Mouse (Mus musculus): ENCODE data around the gene Ipo4. TPM values are rescaled to one million over a fixed set of nuclear protein-coding genes. Genes with fewer than 3 reads are reported as not detected.

Ipo4 gene
- polyA plus RNA-seq, 1 experiment from 2014 or later = 126 TPM

DNA sequence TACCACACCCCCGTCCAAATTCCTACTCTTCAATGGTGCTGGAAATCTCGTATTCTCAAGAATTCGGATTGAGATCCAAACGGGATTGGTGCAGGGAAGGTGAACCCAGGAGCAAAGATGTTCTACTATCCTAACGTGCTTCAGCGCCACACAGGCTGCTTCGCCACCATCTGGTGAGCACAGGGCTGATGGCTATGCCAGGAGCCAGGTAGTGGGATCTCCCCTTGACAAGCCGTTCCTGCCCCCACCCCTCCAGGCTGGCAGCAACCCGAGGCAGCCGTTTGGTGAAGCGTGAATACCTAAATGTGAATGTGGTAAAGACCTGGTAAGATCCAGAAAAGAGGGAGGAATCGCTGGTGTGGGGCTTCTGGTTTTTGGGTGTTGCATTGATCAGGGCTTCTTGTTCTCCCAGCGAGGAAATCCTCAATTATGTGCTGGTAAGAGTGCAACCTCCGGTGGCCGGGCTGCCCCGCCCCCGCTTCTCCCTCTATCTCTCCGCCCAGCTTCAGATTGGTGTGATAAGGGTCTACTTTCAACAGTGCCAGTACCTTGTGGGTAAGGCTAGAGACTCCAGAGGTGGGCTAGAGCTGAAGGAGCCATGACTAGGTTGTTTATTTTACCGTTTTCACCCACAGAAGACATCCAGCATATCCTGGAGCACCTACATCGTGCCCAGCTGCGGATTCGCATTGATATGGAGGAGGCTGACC lies 17.1 kb downstream of the Ipo4 start:
- DNase-seq (ENCODE audit: low spot score) = peak; percentile 31
- peaks cover 11% of the 10 kb centered on the region for H3K36me3 ChIP-seq (replicated peaks)
- no peak overlapping the region; the same call in 1 of the 2 replicates for H3K27ac ChIP-seq (replicated peaks)
- no peaks in the 10 kb centered on the region for H3K9me3 ChIP-seq
- 53% methylated on average over 22 of the region's 22 CpGs for WGBS
- H3K27me3 ChIP-seq (replicated peaks; ENCODE audit: low read depth, poor library complexity, severe bottlenecking) = peaks cover 9% of the 10 kb centered on the region; the same call in 1 of the 2 replicates
- H3K4me3 ChIP-seq = peak overlapping the region; percentile 41
- H3K4me1 ChIP-seq = peaks cover 20% of the 10 kb centered on the region; the same call in 1 of the 2 replicates

GRCm38 (mm10) chr14:55617822-55618221 lies 17.9 kb downstream of the Ipo4 start, which contains the start of gene Rec8:
Gene Rec8, plus strand, starts transcription at chr14:55618037.
- H3K36me3 ChIP-seq (replicated peaks) = 0 out of 2 replicates have a peak, but pooled peaks cover 3% of the 10 kb centered on the region
- DNase-seq (ENCODE audit: low spot score) = peak; percentile 64
- no peak within 1 kb of the TSS; the same call in 1 of the 2 replicates for H3K27ac ChIP-seq (replicated peaks)
- no peaks in the 10 kb centered on the region for H3K9me3 ChIP-seq
- peaks cover 9% of the 10 kb centered on the region; the same call in 1 of the 2 replicates for H3K27me3 ChIP-seq (replicated peaks; ENCODE audit: low read depth, poor library complexity, severe bottlenecking)
- H3K4me1 ChIP-seq = peaks cover 20% of the 10 kb centered on the region; the same call in 1 of the 2 replicates
- 23% methylated on average over 21 of the region's 21 CpGs for WGBS
- peak within 1 kb of the TSS; percentile 41 for H3K4me3 ChIP-seq

GRCm38 (mm10) chr14:55616844-55617243 lies 18.9 kb downstream of the Ipo4 start:
- Histone ChIP-seq H3K27me3 (replicated peaks; ENCODE audit: low read depth, poor library complexity, severe bottlenecking) (peaks cover 9% of the 10 kb centered on the region; the same call in 1 of the 2 replicates), H3K4me3 (no peak overlapping the region), H3K36me3 (replicated peaks) (no peaks in the 10 kb centered on the region), H3K9me3 (no peaks in the 10 kb centered on the region), H3K27ac (replicated peaks) (no peak overlapping the region), H3K4me1 (peaks cover 20% of the 10 kb centered on the region; the same call in 1 of the 2 replicates)
- DNase-seq (ENCODE audit: low spot score) = no peak
- WGBS = 87% methylated on average over 2 of the region's 2 CpGs

- H3K27me3 ChIP-seq (replicated peaks; ENCODE audit: low read depth, poor library complexity, severe bottlenecking) = peaks cover 9% of the 10 kb centered on the region; the same call in 1 of the 2 replicates
- no peaks in the 10 kb centered on the region for H3K9me3 ChIP-seq
- H3K36me3 ChIP-seq (replicated peaks) = no peaks in the 10 kb centered on the region
- no peak overlapping the region for H3K4me3 ChIP-seq
- no peak for DNase-seq (ENCODE audit: low spot score)
- peaks cover 20% of the 10 kb centered on the region; the same call in 1 of the 2 replicates for H3K4me1 ChIP-seq
- 33% methylated on average over 2 of the region's 2 CpGs for WGBS
- no peak overlapping the region for H3K27ac ChIP-seq (replicated peaks)
Measured at GRCm38 (mm10) chr14:55615876-55616275, 19.9 kb downstream of the Ipo4 start.

DNA sequence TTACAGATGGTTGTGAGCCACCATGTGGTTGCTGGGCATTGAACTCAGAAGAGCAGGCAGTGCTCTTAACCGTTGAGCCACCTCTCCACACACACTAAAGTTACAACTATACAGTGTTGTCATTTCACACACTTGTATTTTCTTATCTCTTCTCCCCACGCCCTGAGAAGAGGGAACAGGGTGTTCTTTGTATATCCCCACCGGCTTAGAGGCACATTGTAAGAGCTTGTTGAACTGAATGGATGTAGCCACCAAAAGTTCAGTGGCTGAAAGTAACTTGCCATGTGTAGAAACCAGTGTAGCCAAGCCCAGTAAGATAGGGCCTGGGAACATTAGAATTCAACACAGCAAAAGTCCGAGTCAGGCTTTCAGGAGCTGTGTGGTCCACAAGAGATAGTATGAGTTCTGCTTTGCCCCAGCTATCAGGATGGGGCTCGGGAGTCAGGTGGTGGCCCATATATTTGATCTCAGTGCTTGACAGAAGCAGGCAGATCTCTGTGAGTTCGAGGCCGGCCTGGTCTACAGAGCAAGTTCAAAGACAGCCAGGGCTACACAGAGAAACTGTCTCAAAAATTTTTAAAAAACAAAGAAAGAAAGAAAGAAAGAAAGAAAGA lies 21.1 kb downstream of the Ipo4 start:
- Histone ChIP-seq H3K4me1 (peaks cover 20% of the 10 kb centered on the region; the same call in 1 of the 2 replicates), H3K27ac (replicated peaks) (no peak overlapping the region), H3K4me3 (no peak overlapping the region), H3K27me3 (replicated peaks; ENCODE audit: low read depth, poor library complexity, severe bottlenecking) (peaks cover 6% of the 10 kb centered on the region; the same call in 1 of the 2 replicates), H3K36me3 (replicated peaks) (peaks cover 7% of the 10 kb centered on the region), H3K9me3 (no peaks in the 10 kb centered on the region)
- DNase-seq (ENCODE audit: low spot score) = no peak
- 80% methylated on average over 7 of the region's 7 CpGs for WGBS

DNA sequence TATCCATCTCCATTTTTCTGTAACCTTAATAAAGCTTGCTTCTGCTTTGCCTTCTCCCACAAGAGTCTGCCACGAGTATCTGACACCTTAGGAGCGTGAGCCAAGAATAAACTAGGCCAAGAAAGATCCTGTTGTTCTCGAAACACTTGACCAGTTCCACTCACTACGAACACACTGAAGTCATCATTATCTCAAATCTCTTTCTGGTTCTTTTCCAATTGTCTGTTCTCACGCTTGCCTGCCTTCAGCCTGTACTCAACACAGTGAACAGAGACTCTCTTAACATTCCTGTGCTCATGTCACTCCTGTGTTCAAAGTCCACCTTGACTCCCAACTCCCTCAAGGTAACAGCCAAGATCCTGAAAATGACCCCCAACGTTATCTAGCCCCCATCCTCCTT lies 22.4 kb downstream of the Ipo4 start:
- Histone ChIP-seq H3K4me3 (no peak overlapping the region), H3K27ac (replicated peaks) (no peak overlapping the region), H3K27me3 (replicated peaks; ENCODE audit: low read depth, poor library complexity, severe bottlenecking) (no peaks in the 10 kb centered on the region), H3K9me3 (no peaks in the 10 kb centered on the region), H3K36me3 (replicated peaks) (peaks cover 20% of the 10 kb centered on the region), H3K4me1 (peaks cover 12% of the 10 kb centered on the region; the same call in 1 of the 2 replicates)
- WGBS = 76% methylated on average over 6 of the region's 6 CpGs
- no peak for DNase-seq (ENCODE audit: low spot score)

DNA sequence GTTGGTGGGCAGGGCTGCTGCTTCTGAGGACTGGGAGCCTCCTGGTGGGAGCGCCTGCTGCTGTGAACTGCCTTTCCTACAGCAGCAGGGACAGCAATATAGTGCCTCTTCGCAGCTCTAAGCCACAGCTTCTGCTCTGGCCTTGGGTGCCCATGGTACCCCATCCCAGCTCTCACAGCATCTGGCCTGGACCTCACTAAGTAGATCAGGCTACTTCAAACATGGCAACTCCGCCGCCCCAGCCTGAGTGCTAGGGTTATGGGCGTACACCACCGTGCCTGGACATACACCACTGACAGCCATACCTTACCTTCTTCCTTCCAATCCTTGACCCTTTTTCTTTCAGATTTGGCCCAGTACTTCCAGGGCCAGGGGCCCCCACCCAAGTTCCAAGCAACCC lies 27.4 kb downstream of the Ipo4 start:
- H3K36me3 ChIP-seq (replicated peaks) = peaks cover 65% of the 10 kb centered on the region
- H3K4me1 ChIP-seq = peaks cover 14% of the 10 kb centered on the region
- H3K27ac ChIP-seq (replicated peaks) = no peak overlapping the region
- no peaks in the 10 kb centered on the region for H3K27me3 ChIP-seq (replicated peaks; ENCODE audit: low read depth, poor library complexity, severe bottlenecking)
- no peaks in the 10 kb centered on the region for H3K9me3 ChIP-seq
- no peak overlapping the region for H3K4me3 ChIP-seq
- 92% methylated on average over 6 of the region's 6 CpGs for WGBS
- no peak for DNase-seq (ENCODE audit: low spot score)

- no peaks in the 10 kb centered on the region for H3K27me3 ChIP-seq (replicated peaks; ENCODE audit: low read depth, poor library complexity, severe bottlenecking)
- WGBS = 93% methylated on average over 16 of the region's 16 CpGs
- no peak overlapping the region for H3K27ac ChIP-seq (replicated peaks)
- H3K36me3 ChIP-seq (replicated peaks) = peaks cover 89% of the 10 kb centered on the region
- H3K4me1 ChIP-seq = peaks cover 20% of the 10 kb centered on the region
- no peaks in the 10 kb centered on the region for H3K9me3 ChIP-seq
- DNase-seq (ENCODE audit: low spot score) = no peak
- H3K4me3 ChIP-seq = no peak overlapping the region
Measured at GRCm38 (mm10) chr14:55605743-55606459, 29.9 kb downstream of the Ipo4 start.

DNA sequence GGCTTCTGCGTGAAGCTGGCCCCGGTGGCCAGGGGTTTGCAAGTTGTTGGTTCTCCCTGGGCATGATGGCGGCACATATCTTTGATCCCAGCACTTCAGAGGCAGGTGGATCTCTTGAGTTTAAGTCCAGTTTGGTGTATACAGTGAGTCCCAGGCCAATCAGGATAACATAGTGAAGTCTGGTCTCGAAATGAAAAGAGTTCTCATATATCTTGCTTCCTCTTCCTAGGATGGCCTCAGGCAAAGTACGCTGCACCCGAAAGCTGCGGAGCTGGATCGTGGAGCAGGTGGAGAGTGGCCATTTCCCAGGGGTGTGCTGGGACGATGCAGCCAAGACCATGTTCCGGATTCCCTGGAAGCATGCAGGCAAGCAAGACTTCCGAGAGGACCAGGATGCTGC lies 30.9 kb downstream of the Ipo4 start:
- peak overlapping the region; percentile 46; the same call in 1 of the 2 replicates for H3K4me3 ChIP-seq
- no peak overlapping the region for H3K27ac ChIP-seq (replicated peaks)
- WGBS = 90% methylated on average over 11 of the region's 11 CpGs
- DNase-seq (ENCODE audit: low spot score) = no peak
- no peaks in the 10 kb centered on the region for H3K9me3 ChIP-seq
- H3K4me1 ChIP-seq = peaks cover 20% of the 10 kb centered on the region
- H3K27me3 ChIP-seq (replicated peaks; ENCODE audit: low read depth, poor library complexity, severe bottlenecking) = no peaks in the 10 kb centered on the region
- peaks cover 95% of the 10 kb centered on the region for H3K36me3 ChIP-seq (replicated peaks)

DNA sequence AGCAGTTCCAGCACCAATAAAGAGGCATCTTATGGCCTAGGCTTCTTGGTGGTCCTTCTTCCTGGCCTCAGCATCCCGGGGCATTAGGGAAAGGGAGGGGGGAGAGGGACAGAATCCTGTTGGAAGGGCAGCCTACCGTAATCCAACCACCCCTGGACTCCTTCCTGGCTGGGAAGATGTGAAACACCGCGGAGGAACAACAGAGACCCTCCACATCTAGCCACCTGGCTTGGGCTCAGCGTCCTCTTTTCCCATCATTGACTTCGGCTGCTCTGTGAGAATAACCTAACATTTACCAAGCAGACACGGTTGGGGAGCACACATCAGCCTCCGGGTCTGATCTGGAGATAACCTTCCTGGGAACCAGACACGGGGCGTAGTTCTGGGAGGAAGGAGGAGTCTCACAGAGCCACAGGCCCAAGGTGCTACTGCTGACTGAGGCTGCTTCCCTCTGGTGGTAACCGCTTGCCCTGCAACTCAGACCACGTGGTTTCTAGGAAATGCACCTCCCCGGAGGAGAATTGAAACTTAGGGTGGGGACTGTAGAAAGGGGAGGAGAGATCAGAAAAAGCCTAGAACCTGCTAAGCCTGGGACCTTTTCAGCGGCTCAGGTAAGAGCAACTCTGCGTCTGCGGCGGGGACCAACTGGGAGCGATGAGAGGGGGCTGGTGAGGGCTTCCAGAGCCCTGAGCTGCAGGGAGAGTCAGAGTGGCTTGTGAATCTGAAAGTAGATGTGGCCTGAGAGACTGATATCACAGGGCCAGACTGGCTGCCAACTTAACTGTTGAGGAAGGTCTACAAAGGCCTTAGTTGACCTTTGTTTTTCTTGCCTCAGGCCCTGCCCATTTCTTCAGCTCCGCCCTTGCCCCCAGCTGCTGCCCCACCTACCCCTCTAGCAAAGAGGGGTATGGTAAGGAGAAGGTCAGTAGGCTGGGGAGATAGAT lies 31.9 kb downstream of the Ipo4 start:
- Histone ChIP-seq H3K27ac (replicated peaks) (peak overlapping the region; percentile 74), H3K27me3 (replicated peaks; ENCODE audit: low read depth, poor library complexity, severe bottlenecking) (no peaks in the 10 kb centered on the region), H3K36me3 (replicated peaks) (peaks cover 95% of the 10 kb centered on the region), H3K4me1 (peaks cover 20% of the 10 kb centered on the region), H3K9me3 (no peaks in the 10 kb centered on the region), H3K4me3 (peak overlapping the region; percentile 46)
- peak; percentile 87 for DNase-seq (ENCODE audit: low spot score)
- WGBS = 19% methylated on average over 19 of the region's 19 CpGs

DNA sequence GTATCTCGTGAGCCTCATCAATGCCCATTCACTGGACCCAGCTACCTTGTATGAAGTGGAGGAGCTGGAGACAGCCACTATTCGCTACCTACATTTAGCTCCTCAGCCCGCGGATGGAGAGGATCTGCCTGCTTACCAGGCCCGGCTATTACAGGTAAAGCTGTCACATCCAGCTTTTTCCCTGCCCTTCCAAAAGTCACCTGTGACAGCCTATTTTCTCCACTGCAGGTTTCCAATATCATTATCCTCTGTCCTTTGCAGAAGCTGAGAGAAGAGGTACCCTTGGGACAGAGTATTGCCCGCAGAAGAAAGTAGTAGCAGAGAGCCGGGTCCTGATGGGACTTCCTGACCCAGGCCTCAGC lies 32.5 kb downstream of the Ipo4 start, which contains the start of gene Irf9:
Gene Irf9 (plus strand): TSS at position 301 of the 362 bp plus-strand sequence.
- peak within 1 kb of the TSS; percentile 46 for H3K4me3 ChIP-seq
- 89% methylated on average over 7 of the region's 7 CpGs for WGBS

More for the DNA sequence above, 32.5 kb downstream of the Ipo4 start, which contains the start of gene Irf9:
- H3K27ac ChIP-seq (replicated peaks) = peak within 1 kb of the TSS; percentile 74
- H3K27me3 ChIP-seq (replicated peaks; ENCODE audit: low read depth, poor library complexity, severe bottlenecking) = no peaks in the 10 kb centered on the region
- no peak for DNase-seq (ENCODE audit: low spot score)
- peaks cover 20% of the 10 kb centered on the region for H3K4me1 ChIP-seq
- no peaks in the 10 kb centered on the region for H3K9me3 ChIP-seq
- peaks cover 95% of the 10 kb centered on the region for H3K36me3 ChIP-seq (replicated peaks)

Measured in embryonic facial prominence, embryonic 10.5 days (tissue).